Mouse (Mus musculus) heart, postnatal 0 days (tissue): Measurements from ENCODE around the gene Pygm. TPM values are rescaled to one million over a fixed set of nuclear protein-coding genes. Genes with fewer than 3 reads are reported as not detected.

Experiments used
- ATAC-seq: fragments of 200-750 bp; cut with Nextera tagmentation; 2 replicates; pipeline ENCODE4 v1.8.0; 2017; ENCODE audit warnings: low read depth, moderate number of reproducible peaks, moderate library complexity; ENCODE audit not compliant: insufficient read depth
- DNase-seq: peaks from one replicate; pipeline ENCODE4 v3.0.0-alpha.2; 2016; ENCODE audit warnings: low spot score
- H3K27ac ChIP-seq: fragments of 300-500 bp; sonication (generic); 2 replicates; pipeline ENCODE4 v1.5.1; 2014; ENCODE audit warnings: low read depth, mild to moderate bottlenecking
- H3K27me3 ChIP-seq: fragments of 300-500 bp; sonication (generic); 2 replicates; pipeline ENCODE4 v1.6.1; 2014; ENCODE audit warnings: low read length, mixed read lengths; ENCODE audit not compliant: control insufficient read depth, insufficient read depth
- H3K36me3 ChIP-seq: fragments of 300-500 bp; sonication (generic); replicated peaks from 2 replicates; pipeline ENCODE4 v1.6.1; 2014; ENCODE audit warnings: low read length, mixed read lengths; ENCODE audit not compliant: control insufficient read depth, insufficient read depth
- H3K4me1 ChIP-seq: fragments of 300-500 bp; sonication (generic); 2 replicates; pipeline ENCODE4 v1.6.1; 2014; ENCODE audit warnings: antibody characterized with exemption; ENCODE audit not compliant: control insufficient read depth, insufficient read depth
- H3K4me2 ChIP-seq: fragments of 300-500 bp; sonication (generic); 2 replicates; pipeline ENCODE4 v1.6.1; 2014; ENCODE audit warnings: low read depth, mild to moderate bottlenecking, low read length, moderate library complexity
- H3K4me3 ChIP-seq: fragments of 300-500 bp; sonication (generic); 2 replicates; pipeline ENCODE4 v1.5.1; 2014; ENCODE audit warnings: low read depth, low read length
- H3K9ac ChIP-seq: fragments of 300-500 bp; sonication (generic); replicated peaks from 2 replicates; pipeline ENCODE4 v1.6.1; 2014; ENCODE audit warnings: low read depth, low read length, mixed read lengths
- H3K9me3 ChIP-seq: fragments of 300-500 bp; sonication (generic); replicated peaks from 2 replicates; pipeline ENCODE4 v1.6.1; 2016; ENCODE audit warnings: low read length; ENCODE audit not compliant: control insufficient read depth
- CTCF ChIP-seq: IDR thresholded peaks from 2 replicates; pipeline ENCODE4 v1.5.1; 2016; ENCODE audit warnings: antibody characterized with exemption, control low read depth, low read depth
- EP300 ChIP-seq: IDR thresholded peaks from 2 replicates; pipeline ENCODE4 v1.6.1; 2016; ENCODE audit warnings: antibody characterized with exemption, low read depth
- WGBS: fragments of 180-500 bp; shearing (Covaris S2); extraction: QIAGEN DNeasy Blood & Tissue Kit; methylation state at CpG from one replicate; pipeline ENCODE4 v1.1.7; 2014; 5-methylcytosine and 5-hydroxymethylcytosine counted together
- polyA plus RNA-seq: library from polyadenylated mRNA; unstranded; fragments of >200 nt; fragmentation: Nextera tagmentation; extraction: Ambion mirVana; gene quantifications from 2 replicates; pipeline ENCODE4 v1.2.1, GENCODE M21; 2015
- total RNA-seq: library from RNA; depleted of rRNA; stranded (reverse); fragments of >200 nt; gene quantifications from 2 replicates; pipeline ENCODE4 v1.2.3, GENCODE M21; 2014; ENCODE audit warnings: low replicate concordance

Pygm gene
- total and polyA plus RNA-seq, 2 experiments from 2014 or later, result 400 to 487 TPM

- no peak overlapping the region for H3K4me2 ChIP-seq
- peaks cover 19% of the 10 kb centered on the region for H3K4me1 ChIP-seq
- DNase-seq (no peak), ATAC-seq (no peak)
- H3K36me3 ChIP-seq, result peaks cover 36% of the 10 kb centered on the region
- H3K9ac ChIP-seq, result no peak overlapping the region
- H3K27ac ChIP-seq, result no peak overlapping the region
- H3K9me3 ChIP-seq, result no peaks in the 10 kb centered on the region
- 87% methylated on average over 11 of the region's 11 CpGs for WGBS
- H3K4me3 ChIP-seq, result no peak overlapping the region
- TF ChIP-seq CTCF (no peak), EP300 (no peak)
- no peaks in the 10 kb centered on the region for H3K27me3 ChIP-seq
Observed at GRCm38 (mm10) chr19:6338716-6339115, 45.5 kb upstream of the Pygm start.

- H3K4me1 ChIP-seq, result peaks cover 19% of the 10 kb centered on the region
Observed at GRCm38 (mm10) chr19:6339191-6339590, 45.0 kb upstream of the Pygm start.

GRCm38 (mm10) chr19:6339890-6340504, 44.2 kb upstream of the Pygm start:
- H3K27ac ChIP-seq, result peak overlapping the region; percentile 71
- peaks cover 44% of the 10 kb centered on the region for H3K36me3 ChIP-seq
- ATAC-seq, result 0 out of 2 replicates have a peak, but pooled peaks have one; percentile 2
- DNase-seq, result peak; percentile 36
- WGBS, result 53% methylated on average over 15 of the region's 15 CpGs
- H3K9me3 ChIP-seq, result no peaks in the 10 kb centered on the region
- H3K4me2 ChIP-seq, result peak overlapping the region; percentile 89
- no peaks in the 10 kb centered on the region for H3K27me3 ChIP-seq
- peaks cover 19% of the 10 kb centered on the region for H3K4me1 ChIP-seq
- H3K9ac ChIP-seq, result no peak overlapping the region
- H3K4me3 ChIP-seq, result no peak overlapping the region
- TF ChIP-seq CTCF, result peak; percentile 14; the same call in 1 of the 2 replicates
- TF ChIP-seq EP300, result no peak

More at GRCm38 (mm10) chr19:6339191-6339590, 45.0 kb upstream of the Pygm start:
- Histone ChIP-seq H3K27ac (no peak overlapping the region), H3K9ac (no peak overlapping the region), H3K4me3 (no peak overlapping the region), H3K9me3 (no peaks in the 10 kb centered on the region), H3K4me2 (no peak overlapping the region), H3K36me3 (peaks cover 40% of the 10 kb centered on the region), H3K27me3 (no peaks in the 10 kb centered on the region)
- TF ChIP-seq EP300 (no peak), CTCF (no peak)
- ATAC-seq, result no peak
- no peak for DNase-seq
- WGBS, result 97% methylated on average over 6 of the region's 6 CpGs

GRCm38 (mm10) chr19:6340524-6341452, 43.4 kb upstream of the Pygm start, which contains the start of gene Map4k2:
Map4k2 (plus strand) TSS chr19:6341135.
- ATAC-seq, result peak; percentile 85
- Histone ChIP-seq H3K4me2 (peak within 1 kb of the TSS; percentile 89), H3K4me1 (peaks cover 15% of the 10 kb centered on the region), H3K27ac (peak within 1 kb of the TSS; percentile 71), H3K36me3 (peaks cover 52% of the 10 kb centered on the region), H3K4me3 (peak within 1 kb of the TSS; percentile 75), H3K9ac (peak within 1 kb of the TSS; percentile 68), H3K9me3 (no peaks in the 10 kb centered on the region), H3K27me3 (no peaks in the 10 kb centered on the region)
- TF ChIP-seq EP300 (peak; percentile 61; the same call in 1 of the 2 replicates), CTCF (no peak)
- WGBS, result 4% methylated on average over 52 of the region's 72 CpGs
- peak; percentile 79 for DNase-seq

- H3K27me3 ChIP-seq, result no peaks in the 10 kb centered on the region
- TF ChIP-seq CTCF (no peak), EP300 (no peak)
- 12% methylated on average over 23 of the region's 23 CpGs for WGBS
- ATAC-seq (no peak; the same call in 1 of the 2 replicates), DNase-seq (no peak)
- peak overlapping the region; percentile 89 for H3K4me2 ChIP-seq
- H3K27ac ChIP-seq, result peak overlapping the region; percentile 71
- H3K4me1 ChIP-seq, result peaks cover 7% of the 10 kb centered on the region; the same call in 1 of the 2 replicates
- peaks cover 60% of the 10 kb centered on the region for H3K36me3 ChIP-seq
- no peaks in the 10 kb centered on the region for H3K9me3 ChIP-seq
- H3K9ac ChIP-seq, result peak overlapping the region; percentile 68
- peak overlapping the region; percentile 75 for H3K4me3 ChIP-seq
Observed at GRCm38 (mm10) chr19:6341453-6342077, 42.6 kb upstream of the Pygm start.
